Mouse (Mus musculus): ENCODE measurements around the gene Ear10.
"Not testable (repeated sequence)": the region's sequence is repeated elsewhere in the genome, so short reads cannot be mapped to it uniquely, and the experiment has no call there.

DNA sequence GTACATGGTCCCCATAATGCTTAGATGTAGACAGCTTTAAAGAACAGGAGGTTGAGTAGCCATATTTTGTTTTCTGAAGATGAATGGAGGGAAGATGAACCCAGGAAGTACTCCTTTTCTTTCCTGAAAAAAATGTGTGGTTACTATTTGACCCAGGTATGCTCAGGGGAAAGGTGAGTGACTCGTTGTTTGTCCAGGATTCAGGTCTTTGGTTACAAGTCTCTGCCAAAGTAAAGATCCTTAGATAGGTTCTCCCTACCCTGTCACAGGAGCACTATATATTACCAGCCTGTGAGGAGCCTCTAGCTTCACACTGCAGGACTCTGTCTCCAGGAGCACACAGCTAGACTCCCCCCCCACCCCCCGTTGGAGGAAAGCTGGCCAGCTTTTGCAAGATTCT, 33.4 kb upstream of the Ear10 start, which contains the start of gene Ang5:
- not testable (repeated sequence) for TF ChIP-seq POLR2A, CTCF (IDR thresholded peaks at IDR 0.05; ENCODE audit: insufficient read depth, low read depth, low read length)
